Mouse (Mus musculus) cortical plate, adult 2 months (tissue): ENCODE results near the gene Rpl11. TPM values are rescaled to one million over a fixed set of nuclear protein-coding genes. Genes with fewer than 3 reads are reported as not detected.

Experiments
- H3K27ac ChIP-seq: fragments of 200-500 bp; 2 replicates; pipeline ENCODE4 v1.5.1; 2012; ENCODE audit warnings: low read length, control low read depth, inconsistent platforms; ENCODE audit not compliant: insufficient read depth
- H3K4me1 ChIP-seq: fragments of 200-500 bp; 2 replicates; pipeline ENCODE4 v1.6.1; 2011; ENCODE audit warnings: low read length; ENCODE audit not compliant: control insufficient read depth, insufficient read depth
- H3K4me3 ChIP-seq: fragments of 200-500 bp; 2 replicates; pipeline ENCODE4 v1.5.1; 2011; ENCODE audit warnings: mild to moderate bottlenecking, low read length, control low read depth; ENCODE audit not compliant: insufficient read depth
- CTCF ChIP-seq: fragments of 200-500 bp; IDR thresholded peaks from 2 replicates; pipeline ENCODE4 v1.5.1; 2011; ENCODE audit warnings: mild to moderate bottlenecking, control low read depth, low read length; ENCODE audit not compliant: insufficient read depth; ENCODE audit errors: extremely low read depth
- POLR2A ChIP-seq: fragments of 200-500 bp; IDR thresholded peaks from 2 replicates; pipeline ENCODE4 v1.6.1; 2011; ENCODE audit warnings: mild to moderate bottlenecking, low read length, control low read depth; ENCODE audit not compliant: insufficient read depth; ENCODE audit errors: extremely low read depth
- polyA plus RNA-seq: library from polyadenylated mRNA; depleted of rRNA; stranded (reverse); fragments of >200 nt; gene quantifications from 2 replicates; pipeline ENCODE4 v1.2.3, GENCODE M21; 2012

Gene Rpl11
- polyA plus RNA-seq, 1 experiment = 511 TPM

GRCm38 (mm10) chr4:136052060-136052459 lies 1.2 kb downstream of the Rpl11 start:
- no peak for TF ChIP-seq POLR2A
- no peak for TF ChIP-seq CTCF
- Histone ChIP-seq H3K4me1 (0 out of 2 replicates have a peak, but pooled peaks cover 3% of the 10 kb centered on the region), H3K4me3 (peak overlapping the region; percentile 96), H3K27ac (no peak overlapping the region)

- TF ChIP-seq POLR2A = no peak
- no peak for TF ChIP-seq CTCF
- Histone ChIP-seq H3K4me3 (no peak overlapping the region), H3K27ac (no peak overlapping the region), H3K4me1 (0 out of 2 replicates have a peak, but pooled peaks cover 3% of the 10 kb centered on the region)
These were observed 3.0 kb downstream of the Rpl11 start for GRCm38 (mm10) chr4:136050226-136050625.

DNA sequence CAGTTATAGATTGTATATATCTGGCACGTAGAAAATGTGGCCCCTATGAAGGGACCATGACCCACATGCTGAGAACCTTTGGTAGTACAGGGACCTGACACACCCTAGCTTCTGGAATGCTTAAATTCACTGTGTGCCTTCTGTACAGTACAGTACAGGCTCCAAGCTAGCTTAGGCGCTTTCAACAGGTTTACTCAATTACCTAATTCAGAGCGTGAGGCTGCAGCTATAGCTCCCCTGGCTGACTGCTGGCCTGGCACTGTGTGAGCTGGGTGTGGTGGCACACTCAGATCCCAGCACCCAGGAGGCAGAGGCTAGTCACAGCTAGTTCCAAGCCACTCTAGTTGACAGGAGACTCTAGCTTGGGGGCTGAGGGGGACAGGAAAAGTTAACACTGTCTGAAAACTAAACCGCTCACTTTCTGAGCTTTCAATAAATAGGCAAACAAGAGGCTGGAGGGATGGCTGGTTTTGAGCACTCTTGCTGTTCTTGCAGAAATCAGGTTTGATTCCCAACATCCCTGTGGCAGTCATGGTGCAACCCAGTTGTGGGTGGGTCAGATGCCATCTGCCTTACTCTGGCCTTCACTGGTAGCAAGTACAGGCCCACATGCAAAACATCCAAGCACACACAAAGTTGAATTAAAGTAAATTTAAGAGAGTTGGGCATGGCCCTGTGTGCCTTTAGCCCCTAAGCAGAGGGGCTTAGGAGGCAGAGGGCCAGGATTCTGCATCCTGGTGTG lies 4.8 kb downstream of the Rpl11 start:
- TF ChIP-seq CTCF = no peak
- no peak for TF ChIP-seq POLR2A
- no peak overlapping the region for H3K27ac ChIP-seq
- 0 out of 2 replicates have a peak, but pooled peaks cover 3% of the 10 kb centered on the region for H3K4me1 ChIP-seq
- no peak overlapping the region for H3K4me3 ChIP-seq

- Histone ChIP-seq H3K27ac (no peak overlapping the region), H3K4me3 (no peak overlapping the region), H3K4me1 (0 out of 2 replicates have a peak, but pooled peaks cover 3% of the 10 kb centered on the region)
- TF ChIP-seq CTCF (no peak), POLR2A (no peak)
These were observed 5.6 kb downstream of the Rpl11 start for GRCm38 (mm10) chr4:136047626-136048025.

DNA sequence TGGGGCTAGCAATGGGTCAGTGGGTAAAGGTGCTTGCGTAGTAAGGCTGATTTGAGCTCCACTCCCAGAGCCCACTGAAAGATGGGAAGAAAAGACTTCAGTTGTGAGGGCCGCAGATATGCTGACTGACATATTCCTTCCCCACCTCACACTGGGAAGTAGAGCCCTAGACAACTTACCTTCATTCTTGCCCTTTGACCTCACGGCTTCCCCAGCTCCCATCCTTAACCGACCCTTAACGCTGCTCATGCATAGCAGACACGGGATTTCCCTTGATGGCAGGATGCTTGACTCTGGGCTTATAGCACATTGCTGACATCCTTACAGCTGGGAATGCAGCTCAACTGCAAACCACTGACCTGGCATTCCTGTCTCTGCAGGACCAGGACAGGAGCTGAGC lies 6.3 kb downstream of the Rpl11 start:
- Histone ChIP-seq H3K4me3 (no peak overlapping the region), H3K4me1 (0 out of 2 replicates have a peak, but pooled peaks cover 3% of the 10 kb centered on the region), H3K27ac (no peak overlapping the region)
- no peak for TF ChIP-seq POLR2A
- TF ChIP-seq CTCF = no peak

DNA sequence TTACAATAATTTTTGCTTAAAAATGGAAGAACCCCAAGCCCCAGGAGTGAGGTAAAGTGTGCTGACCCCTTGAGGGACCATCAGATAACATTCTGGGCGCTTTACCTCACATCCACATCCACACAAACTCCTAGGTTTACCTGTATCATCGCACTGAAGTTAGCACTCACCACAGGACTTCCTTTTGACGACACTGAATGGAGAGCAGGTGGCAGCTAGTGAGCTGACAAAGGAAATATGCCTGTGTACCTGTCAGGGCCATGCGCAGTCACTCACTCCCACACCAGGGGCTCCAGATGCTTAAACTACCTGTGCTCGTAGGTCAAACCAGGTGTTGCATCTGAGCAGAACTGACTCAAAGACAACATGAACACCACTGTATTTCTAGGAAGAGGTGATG lies 8.1 kb downstream of the Rpl11 start:
- no peak for TF ChIP-seq POLR2A
- TF ChIP-seq CTCF = no peak
- no peak overlapping the region for H3K4me3 ChIP-seq
- no peak overlapping the region for H3K27ac ChIP-seq
- no peaks in the 10 kb centered on the region for H3K4me1 ChIP-seq

DNA sequence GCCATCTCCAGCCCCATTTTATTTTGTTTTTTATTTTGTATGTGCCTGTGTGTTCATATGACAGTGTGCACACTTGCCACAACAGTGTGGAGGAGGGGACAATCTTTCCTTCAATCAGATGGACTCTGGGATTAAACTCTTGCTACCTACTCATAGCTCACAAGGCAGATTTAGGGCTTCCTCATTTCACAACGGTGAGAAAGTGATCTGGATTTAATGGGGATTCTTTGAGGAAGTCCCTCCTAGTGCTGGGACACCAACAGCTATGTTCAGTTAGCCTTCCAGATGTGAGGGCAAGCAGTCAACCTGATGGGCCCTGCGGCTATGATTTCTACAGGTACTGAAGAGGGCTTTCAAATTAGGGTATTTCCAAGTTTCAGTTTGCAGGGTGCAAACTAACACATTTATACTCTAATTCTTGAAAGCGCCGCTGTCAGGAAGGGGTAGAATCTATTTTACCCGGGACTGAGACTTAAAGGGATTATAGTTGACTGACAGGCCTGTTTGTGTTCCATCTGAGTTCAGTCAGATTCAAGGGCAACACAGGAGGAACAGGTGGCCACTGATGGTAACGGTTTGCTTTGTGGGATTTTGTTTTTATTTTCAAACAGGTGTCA lies 9.3 kb downstream of the Rpl11 start:
- no peak overlapping the region for H3K27ac ChIP-seq
- H3K4me3 ChIP-seq = no peak overlapping the region
- H3K4me1 ChIP-seq = no peaks in the 10 kb centered on the region
- TF ChIP-seq CTCF (no peak), POLR2A (no peak)

GRCm38 (mm10) chr4:136035078-136035477 lies 18.1 kb downstream of the Rpl11 start:
- TF ChIP-seq CTCF (no peak), POLR2A (no peak)
- no peaks in the 10 kb centered on the region for H3K4me1 ChIP-seq
- no peak overlapping the region for H3K27ac ChIP-seq
- H3K4me3 ChIP-seq = no peak overlapping the region

- Histone ChIP-seq H3K4me3 (no peak overlapping the region), H3K4me1 (no peaks in the 10 kb centered on the region), H3K27ac (no peak overlapping the region)
- TF ChIP-seq POLR2A (no peak), CTCF (no peak)
These were observed 20.0 kb downstream of the Rpl11 start for GRCm38 (mm10) chr4:136033231-136033630.
